Mouse (Mus musculus) retina, postnatal 7 days (tissue): ENCODE results near the gene Cyp17a1.

Source experiments
- DNase-seq: peaks from one replicate; pipeline ENCODE4 v3.0.0-alpha.2; 2012; ENCODE audit warnings: low read depth, low spot score

Gene Cyp17a1

GRCm38 (mm10) chr19:46617361-46617760 lies 55.6 kb downstream of the Cyp17a1 start:
- no peak for DNase-seq
